Mouse (Mus musculus): Measurements from ENCODE around the gene Sap30bp. TPM values are rescaled to one million over a fixed set of nuclear protein-coding genes. Genes with fewer than 3 reads are reported as not detected.

The Sap30bp gene
- polyA plus RNA-seq, 2 experiments = 20.0 to 22.6 TPM

DNA sequence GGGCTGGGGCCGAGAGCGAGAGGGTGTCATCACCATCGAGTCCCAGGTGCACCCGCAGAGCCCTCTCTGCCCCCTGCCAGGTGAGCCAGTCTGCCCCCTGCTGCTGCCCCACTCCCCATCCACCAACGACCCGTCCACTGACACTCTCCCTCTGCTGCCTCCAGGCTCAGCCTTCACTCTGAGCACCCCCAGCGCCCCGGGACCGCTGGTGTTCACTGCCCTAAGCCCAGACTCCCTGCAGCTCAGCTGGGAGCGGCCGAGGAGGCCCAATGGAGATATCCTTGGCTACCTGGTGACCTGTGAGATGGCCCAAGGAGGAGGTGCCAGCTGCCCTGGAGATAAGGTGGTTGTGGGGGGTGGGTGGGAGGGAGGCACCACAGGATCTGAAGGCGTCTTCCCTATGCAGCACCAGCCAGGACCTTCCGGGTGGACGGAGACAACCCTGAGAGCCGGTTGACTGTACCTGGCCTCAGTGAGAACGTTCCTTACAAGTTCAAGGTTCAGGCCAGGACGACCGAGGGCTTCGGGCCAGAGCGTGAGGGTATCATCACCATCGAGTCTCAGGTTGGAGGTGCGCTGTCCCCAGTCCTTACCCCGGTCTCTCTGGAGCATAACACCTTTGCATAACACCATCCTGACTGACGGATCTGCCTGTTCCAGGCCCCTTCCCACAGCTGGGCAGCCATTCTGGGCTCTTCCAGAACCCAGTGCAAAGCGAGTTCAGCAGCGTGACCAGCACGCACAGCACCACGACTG, 74.2 kb downstream of the Sap30bp start:
- no peak for ATAC-seq (ENCODE audit: insufficient read depth)
- Histone ChIP-seq H3K9ac (replicated peaks) (no peak overlapping the region), H3K27ac (no peak overlapping the region), H3K27me3 (ENCODE audit: control insufficient read depth, insufficient read depth, low read length) (no peaks in the 10 kb centered on the region), H3K36me3 (replicated peaks; ENCODE audit: control insufficient read depth, insufficient read depth, low read depth) (no peaks in the 10 kb centered on the region), H3K9me3 (ENCODE audit: control insufficient read depth, low read length) (no peaks in the 10 kb centered on the region), H3K4me3 (ENCODE audit: insufficient read depth in 1 of 2, low read depth in 2 of 2, low read length in 2 of 2) (no peak overlapping the region), H3K4me2 (ENCODE audit: low read depth) (no peak overlapping the region), H3K4me1 (replicated peaks; ENCODE audit: control insufficient read depth in 2 of 2, insufficient read depth in 2 of 2, low read length in 1 of 2) (peaks cover 7 to 13% of the 10 kb centered on the region in 2 experiments; a peak in 3 of 4 replicates)
- 80% methylated on average over 28 of the region's 28 CpGs for WGBS (ENCODE audit: insufficient replicate concordance)
- DNase-seq (ENCODE audit: low read depth in 3 of 3, low spot score in 3 of 3) = no peak
- no peak for TF ChIP-seq EP300 (IDR thresholded peaks at IDR 0.05; ENCODE audit: low read depth)
- TF ChIP-seq CTCF (IDR thresholded peaks at IDR 0.05; ENCODE audit: low read depth) = no peak

DNA sequence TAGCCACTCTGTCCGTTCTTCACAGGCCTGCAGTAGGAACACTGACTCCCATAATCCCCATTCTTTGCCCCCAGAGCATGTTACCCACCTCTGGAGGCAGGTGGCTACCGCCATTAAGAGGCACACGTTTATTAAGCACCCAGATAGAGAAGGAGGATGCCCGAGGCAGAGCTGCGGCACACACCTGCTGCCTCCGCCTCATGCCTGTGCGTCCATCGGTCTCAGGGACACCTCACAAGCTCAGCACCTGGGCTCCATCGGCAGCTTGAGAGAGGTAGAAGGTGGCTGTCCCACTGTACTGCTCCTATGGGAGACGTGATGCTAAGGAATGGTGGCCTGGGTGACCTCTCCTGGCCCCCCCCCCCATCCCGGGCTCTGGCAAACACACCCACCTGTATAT, 75.3 kb downstream of the Sap30bp start:
- Histone ChIP-seq H3K9ac (replicated peaks) (no peak overlapping the region), H3K9me3 (ENCODE audit: control insufficient read depth, low read length) (no peaks in the 10 kb centered on the region), H3K36me3 (replicated peaks; ENCODE audit: control insufficient read depth, insufficient read depth, low read depth) (no peaks in the 10 kb centered on the region), H3K27me3 (ENCODE audit: control insufficient read depth, insufficient read depth, low read length) (no peaks in the 10 kb centered on the region), H3K4me3 (ENCODE audit: insufficient read depth in 1 of 2, low read depth in 2 of 2, low read length in 2 of 2) (no peak overlapping the region), H3K4me1 (replicated peaks; ENCODE audit: control insufficient read depth in 2 of 2, insufficient read depth in 2 of 2, low read length in 1 of 2) (peaks cover 7 to 16% of the 10 kb centered on the region in 2 experiments; a peak in 3 of 4 replicates), H3K27ac (no peak overlapping the region), H3K4me2 (ENCODE audit: low read depth) (no peak overlapping the region)
- WGBS (ENCODE audit: insufficient replicate concordance) = 77% methylated on average over 11 of the region's 11 CpGs
- DNase-seq (ENCODE audit: low read depth in 3 of 3, low spot score in 3 of 3) (no peak), ATAC-seq (ENCODE audit: insufficient read depth) (no peak)
- no peak for TF ChIP-seq EP300 (IDR thresholded peaks at IDR 0.05; ENCODE audit: low read depth)
- no peak for TF ChIP-seq CTCF (IDR thresholded peaks at IDR 0.05; ENCODE audit: low read depth)

DNA sequence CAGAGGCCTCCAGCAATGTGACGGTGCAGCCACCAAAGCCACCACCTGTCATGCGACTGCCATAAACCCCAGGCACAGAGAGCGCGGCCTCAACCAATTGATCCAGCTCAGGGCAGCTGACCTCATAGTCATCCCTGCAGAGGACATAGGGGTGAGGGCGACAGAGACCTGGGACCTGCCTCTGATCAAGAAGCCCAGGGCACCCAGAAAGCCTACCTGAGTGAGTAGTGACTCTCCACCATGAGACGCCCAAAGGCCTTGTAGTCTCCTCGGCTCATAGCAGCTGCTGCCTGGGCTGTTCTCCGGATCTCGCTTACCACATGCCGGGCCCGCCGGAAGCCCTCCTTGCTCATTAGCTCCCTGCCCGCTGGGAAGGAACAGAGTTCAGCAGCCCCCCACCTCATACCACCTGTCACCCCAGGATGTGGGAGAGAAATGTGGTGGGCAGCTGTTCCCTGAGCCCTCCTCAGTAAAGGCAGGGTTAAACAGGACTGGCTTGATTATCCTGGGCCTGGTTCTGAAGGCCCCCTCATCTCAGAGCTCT, 75.8 kb downstream of the Sap30bp start:
- Histone ChIP-seq H3K36me3 (replicated peaks; ENCODE audit: control insufficient read depth, insufficient read depth, low read depth) (no peaks in the 10 kb centered on the region), H3K4me2 (ENCODE audit: low read depth) (no peak overlapping the region), H3K4me1 (replicated peaks; ENCODE audit: control insufficient read depth in 2 of 2, insufficient read depth in 2 of 2, low read length in 1 of 2) (peaks cover 7 to 16% of the 10 kb centered on the region in 2 experiments; a peak in 3 of 4 replicates), H3K4me3 (ENCODE audit: insufficient read depth in 1 of 2, low read depth in 2 of 2, low read length in 2 of 2) (no peak overlapping the region), H3K27ac (no peak overlapping the region), H3K27me3 (ENCODE audit: control insufficient read depth, insufficient read depth, low read length) (no peaks in the 10 kb centered on the region), H3K9ac (replicated peaks) (no peak overlapping the region), H3K9me3 (ENCODE audit: control insufficient read depth, low read length) (no peaks in the 10 kb centered on the region)
- ATAC-seq (ENCODE audit: insufficient read depth) (no peak), DNase-seq (ENCODE audit: low read depth in 3 of 3, low spot score in 3 of 3) (no peak)
- WGBS (ENCODE audit: insufficient replicate concordance) = 87% methylated on average over 13 of the region's 13 CpGs
- TF ChIP-seq EP300 (IDR thresholded peaks at IDR 0.05; ENCODE audit: low read depth) = no peak
- no peak for TF ChIP-seq CTCF (IDR thresholded peaks at IDR 0.05; ENCODE audit: low read depth)

DNA sequence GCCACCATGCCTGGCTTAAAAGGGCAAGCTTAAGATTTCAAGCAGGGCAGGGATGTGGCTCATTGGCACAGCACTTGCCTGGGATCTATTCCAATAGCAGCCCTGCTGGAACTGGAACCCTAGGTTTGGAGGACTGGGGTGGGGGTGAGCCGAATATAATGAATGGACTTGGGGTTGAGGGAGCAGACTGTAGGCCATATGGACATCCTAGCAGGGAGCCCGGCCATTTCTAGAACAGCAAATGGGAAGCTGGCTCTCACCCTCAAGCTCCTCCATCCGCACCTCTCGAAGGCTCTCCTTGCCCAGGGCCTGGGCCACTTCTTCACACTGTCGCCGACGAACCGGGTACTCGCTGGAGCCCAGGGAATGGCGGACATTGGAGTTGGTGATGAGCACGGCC, 76.6 kb downstream of the Sap30bp start:
- Histone ChIP-seq H3K4me2 (ENCODE audit: low read depth) (no peak overlapping the region), H3K9ac (replicated peaks) (no peak overlapping the region), H3K36me3 (replicated peaks; ENCODE audit: control insufficient read depth, insufficient read depth, low read depth) (no peaks in the 10 kb centered on the region), H3K4me1 (replicated peaks; ENCODE audit: control insufficient read depth in 2 of 2, insufficient read depth in 2 of 2, low read length in 1 of 2) (peaks cover 2 to 12% of the 10 kb centered on the region in 2 experiments; a peak in 3 of 4 replicates), H3K27ac (no peak overlapping the region), H3K27me3 (ENCODE audit: control insufficient read depth, insufficient read depth, low read length) (no peaks in the 10 kb centered on the region; the same call in 1 of the 2 replicates), H3K9me3 (ENCODE audit: control insufficient read depth, low read length) (no peaks in the 10 kb centered on the region), H3K4me3 (ENCODE audit: insufficient read depth in 1 of 2, low read depth in 2 of 2, low read length in 2 of 2) (no peak overlapping the region)
- ATAC-seq (ENCODE audit: insufficient read depth) (no peak), DNase-seq (ENCODE audit: low read depth in 3 of 3, low spot score in 3 of 3) (no peak)
- WGBS (ENCODE audit: insufficient replicate concordance) = 80% methylated on average over 11 of the region's 11 CpGs
- TF ChIP-seq CTCF (IDR thresholded peaks at IDR 0.05; ENCODE audit: low read depth) (no peak), EP300 (IDR thresholded peaks at IDR 0.05; ENCODE audit: low read depth) (no peak)

DNA sequence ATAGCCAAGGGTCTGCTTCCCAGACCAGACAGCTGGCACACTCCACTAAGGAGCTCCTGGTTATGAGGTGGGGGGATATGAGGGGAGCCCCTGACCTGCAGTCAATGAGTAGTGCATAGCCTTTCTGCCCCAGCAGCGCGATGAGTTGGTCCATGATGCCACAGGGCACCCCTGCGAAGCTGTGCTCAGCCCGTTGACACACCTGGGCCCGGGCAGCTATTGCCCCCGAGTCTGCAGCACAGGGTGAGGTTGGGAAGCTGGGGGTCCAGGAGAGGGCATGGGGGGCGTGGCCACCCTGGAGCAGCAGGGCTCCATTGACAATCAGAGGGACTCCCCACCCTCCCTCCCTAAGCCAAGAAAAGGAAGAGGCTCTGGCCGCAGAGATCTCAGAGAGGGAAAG, 77.1 kb downstream of the Sap30bp start:
- no peak for DNase-seq (ENCODE audit: low read depth in 3 of 3, low spot score in 3 of 3)
- H3K9ac ChIP-seq (replicated peaks) = no peak overlapping the region
- H3K9me3 ChIP-seq (ENCODE audit: control insufficient read depth, low read length) = no peaks in the 10 kb centered on the region
- 83% methylated on average over 8 of the region's 8 CpGs for WGBS (ENCODE audit: insufficient replicate concordance)
- H3K4me1 ChIP-seq (replicated peaks; ENCODE audit: control insufficient read depth in 2 of 2, insufficient read depth in 2 of 2, low read length in 1 of 2) = peaks cover 0 to 15% of the 10 kb centered on the region in 2 experiments; a peak in 2 of 4 replicates
- TF ChIP-seq EP300 (IDR thresholded peaks at IDR 0.05; ENCODE audit: low read depth) (no peak), CTCF (IDR thresholded peaks at IDR 0.05; ENCODE audit: low read depth) (no peak)
- no peaks in the 10 kb centered on the region; the same call in 1 of the 2 replicates for H3K27me3 ChIP-seq (ENCODE audit: control insufficient read depth, insufficient read depth, low read length)
- no peak for ATAC-seq (ENCODE audit: insufficient read depth)
- H3K4me3 ChIP-seq (ENCODE audit: insufficient read depth in 1 of 2, low read depth in 2 of 2, low read length in 2 of 2) = no peak overlapping the region
- no peaks in the 10 kb centered on the region for H3K36me3 ChIP-seq (replicated peaks; ENCODE audit: control insufficient read depth, insufficient read depth, low read depth)
- H3K4me2 ChIP-seq (ENCODE audit: low read depth) = no peak overlapping the region
- no peak overlapping the region for H3K27ac ChIP-seq

All from liver, embryonic 14.5 days (tissue).